Mouse (Mus musculus): Measurements from ENCODE around the gene C1qtnf3. TPM values are rescaled to one million over a fixed set of nuclear protein-coding genes. Genes with fewer than 3 reads are reported as not detected.

The C1qtnf3 gene
- polyA plus RNA-seq, 1 experiment: 0.20 TPM

DNA sequence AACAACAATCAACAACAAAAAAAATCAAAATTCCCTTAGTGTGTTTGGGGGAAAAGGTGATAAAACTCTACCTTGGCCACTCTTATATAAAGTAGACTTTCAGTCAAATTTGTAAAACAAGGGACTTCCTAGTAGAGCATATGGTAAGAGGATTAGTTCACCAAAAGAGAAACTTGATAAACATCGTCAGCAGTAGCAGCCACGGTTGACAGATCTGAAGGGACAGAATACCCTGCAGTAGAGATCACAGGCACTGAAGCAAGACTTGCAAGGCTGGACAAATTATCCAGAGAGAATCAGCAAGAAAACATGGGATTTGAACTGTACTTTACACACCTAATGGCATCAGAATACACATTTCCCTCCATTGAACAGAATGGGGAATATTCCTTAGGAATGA, 62.8 kb downstream of the C1qtnf3 start:
- Histone ChIP-seq H3K4me3 (replicated peaks; ENCODE audit: insufficient read depth, low read depth, low read length) (no peak overlapping the region), H3K4me1 (ENCODE audit: control insufficient read depth, insufficient read depth, low read length) (no peaks in the 10 kb centered on the region), H3K27me3 (ENCODE audit: control insufficient read depth, insufficient read depth, low read length) (no peaks in the 10 kb centered on the region), H3K27ac (ENCODE audit: insufficient read depth, low read length) (no peak overlapping the region)
- no peak for DNase-seq
- TF ChIP-seq CTCF (IDR thresholded peaks at IDR 0.05; ENCODE audit: borderline replicate concordance, insufficient read depth, low read depth, low read length): no peak
- TF ChIP-seq POLR2A (IDR thresholded peaks at IDR 0.05; ENCODE audit: borderline replicate concordance, insufficient read depth, low read length): no peak
- WGBS: 32% methylated on average over 2 of the region's 2 CpGs

DNA sequence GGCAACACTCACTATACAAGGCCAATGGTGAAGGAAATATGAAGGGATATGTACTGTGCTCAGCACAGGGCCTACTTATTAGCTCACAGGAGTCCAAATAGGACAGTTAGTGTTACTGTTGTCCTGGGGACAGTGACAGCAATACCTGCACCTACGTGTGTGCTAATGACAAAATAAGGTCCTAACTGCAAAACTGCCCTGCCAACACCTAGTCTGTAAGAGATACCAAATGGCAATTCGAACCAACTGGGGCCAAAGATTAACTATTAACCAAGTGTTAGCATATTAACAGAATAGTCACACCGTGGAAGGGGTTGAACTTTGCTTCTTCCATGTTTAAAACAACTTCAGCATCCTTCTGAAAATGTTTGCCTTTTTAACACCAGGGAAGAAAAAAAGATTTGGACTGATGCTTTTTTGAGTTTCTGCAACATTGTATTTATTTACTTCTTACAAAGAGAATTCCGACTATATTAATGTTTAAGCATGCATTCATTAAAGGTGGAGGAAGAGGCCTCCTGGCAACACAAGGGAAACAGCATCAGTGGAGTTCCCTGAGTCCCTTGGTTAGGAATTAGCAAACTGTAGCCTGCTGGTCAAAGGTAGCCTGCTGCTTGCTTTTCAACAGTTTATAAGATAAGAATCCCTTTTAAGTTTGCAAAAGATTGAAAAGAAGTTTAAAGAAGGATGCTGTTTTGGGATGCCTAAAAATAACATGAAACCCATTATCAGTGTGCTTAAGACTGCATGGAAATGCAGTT, 74.8 kb downstream of the C1qtnf3 start:
- Histone ChIP-seq H3K27me3 (ENCODE audit: control insufficient read depth, insufficient read depth, low read length) (no peaks in the 10 kb centered on the region), H3K4me3 (replicated peaks; ENCODE audit: insufficient read depth, low read depth, low read length) (no peak overlapping the region), H3K27ac (ENCODE audit: insufficient read depth, low read length) (no peak overlapping the region), H3K4me1 (ENCODE audit: control insufficient read depth, insufficient read depth, low read length) (no peaks in the 10 kb centered on the region)
- 68% methylated on average over 4 of the region's 4 CpGs for WGBS
- no peak for DNase-seq
- no peak for TF ChIP-seq POLR2A (IDR thresholded peaks at IDR 0.05; ENCODE audit: borderline replicate concordance, insufficient read depth, low read length)
- TF ChIP-seq CTCF (IDR thresholded peaks at IDR 0.05; ENCODE audit: borderline replicate concordance, insufficient read depth, low read depth, low read length): no peak

Other genes starting within 250 kb of the C1qtnf3 start
- gene Rai14, start 237.7 kb upstream of the C1qtnf3 start, polyA plus RNA-seq (2012; rRNA removed): 2.7 and 2.8 TPM in 2 replicates
- gene Amacr, start 29.4 kb downstream of the C1qtnf3 start, polyA plus RNA-seq (2012; rRNA removed): 11.4 and 12.0 TPM in 2 replicates
- gene Slc45a2, start 48.4 kb downstream of the C1qtnf3 start, polyA plus RNA-seq (2012; rRNA removed): 0.10 and 0.19 TPM in 2 replicates
- 0.24 and 0.33 TPM in 2 replicates for gene Rxfp3, start 85.7 kb downstream of the C1qtnf3 start, polyA plus RNA-seq (2012; rRNA removed)
- 0.15 and 0.33 TPM in 2 replicates for gene Adamts12, start 112.5 kb downstream of the C1qtnf3 start, polyA plus RNA-seq (2012; rRNA removed)

Data from cerebellum, adult 2 months (tissue).